ENCODE assay signal across 10 mouse cellular contexts in the genomic region with DNA sequence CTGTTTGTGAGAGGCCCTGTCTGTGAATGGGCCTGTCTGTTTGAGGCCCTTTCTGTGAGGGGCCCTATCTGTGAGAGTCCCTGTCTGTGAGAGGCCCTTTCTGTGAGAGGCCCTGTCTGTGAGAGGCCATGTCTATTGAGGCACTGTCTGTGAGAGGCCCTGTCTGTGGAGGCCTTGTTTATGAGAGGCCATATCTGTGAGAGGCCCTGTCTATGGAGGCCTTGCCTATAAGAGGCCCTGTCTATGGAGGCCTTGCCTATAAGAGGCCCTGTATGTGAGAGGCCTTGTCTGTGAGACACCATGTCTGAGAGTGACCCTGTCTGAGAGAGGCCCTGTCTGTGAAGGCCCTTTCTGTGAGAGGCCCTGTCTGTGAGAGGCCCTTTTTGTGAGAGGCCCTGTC. TPM values are rescaled to one million over a fixed set of nuclear protein-coding genes. Genes with fewer than 3 reads are reported as not detected.
DNase-seq lines count a peak whose midpoint lies in the region; ATAC-seq and TF ChIP-seq lines count a peak whose summit lies in the region.
"Had no signal": no experiment of that assay in that cellular context is flagged by ENCODE, and none has a peak within 500 bp of the region (broad histone marks: within the 10 kb centered on the region; RNA-seq: fewer than 3 reads in every experiment).

No protein-coding gene starts in this region.

- peak overlapping the region; percentile 26; the same call in 1 of the 2 replicates for H3K9ac ChIP-seq in heart, postnatal 0 days (replicated peaks; ENCODE audit: low read depth, low read length)
- peak overlapping the region; percentile 6; the same call in 1 of the 2 replicates for H3K9ac ChIP-seq in limb, embryonic 13.5 days

- H3K27me3 ChIP-seq in heart, postnatal 0 days (ENCODE audit: control insufficient read depth, insufficient read depth, low read length), result no peaks in the 10 kb centered on the region
- H3K27me3 ChIP-seq in G1E (ENCODE audit: insufficient read depth, low read length), result no peaks in the 10 kb centered on the region
- no peaks in the 10 kb centered on the region for H3K27me3 ChIP-seq in embryonic facial prominence, embryonic 10.5 days (replicated peaks; ENCODE audit: low read depth, poor library complexity, severe bottlenecking)
- no peaks in the 10 kb centered on the region for H3K27me3 ChIP-seq in limb, embryonic 13.5 days

- TF ChIP-seq CTCF in heart, postnatal 0 days (IDR thresholded peaks at IDR 0.05; ENCODE audit: low read depth), result no peak
- no peak for TF ChIP-seq CTCF in G1E (IDR thresholded peaks at IDR 0.05; ENCODE audit: low read depth, low read length)

- no peaks in the 10 kb centered on the region for H3K36me3 ChIP-seq in heart, postnatal 0 days (replicated peaks; ENCODE audit: control insufficient read depth, insufficient read depth, low read length)
- peaks cover 64% of the 10 kb centered on the region for H3K36me3 ChIP-seq in G1E (replicated peaks)
- peaks cover 27% of the 10 kb centered on the region; the same call in 1 of the 2 replicates for H3K36me3 ChIP-seq in embryonic facial prominence, embryonic 10.5 days (replicated peaks)
- peaks cover 36% of the 10 kb centered on the region for H3K36me3 ChIP-seq in limb, embryonic 13.5 days

- DNase-seq in heart, postnatal 0 days (ENCODE audit: low spot score), result no peak
- no peak for DNase-seq in heart, adult 9 months (ENCODE audit: low spot score in 2 of 2)
- DNase-seq in G1E (ENCODE audit: low spot score), result no peak
- no peak for DNase-seq in embryonic facial prominence, embryonic 10.5 days (ENCODE audit: low spot score)
- no peak for DNase-seq in urinary bladder, adult 2 months (ENCODE audit: low spot score)
- DNase-seq in kidney, adult 8-10 months, result no peak
- DNase-seq in left cerebral cortex, postnatal 14 days (ENCODE audit: low spot score in 2 of 2), result no peak
- DNase-seq: heart, postnatal 36 days; left cerebral cortex, postnatal 4 days had no signal

- no peak for ATAC-seq in heart, postnatal 0 days (ENCODE audit: insufficient read depth, low read depth)
- ATAC-seq in G1E (ENCODE audit: extremely low read depth, insufficient number of reproducible peaks, low FRiP score, poor library complexity, severe bottlenecking), result 0 out of 2 replicates have a peak, but pooled peaks have one; percentile 16
- no peak for ATAC-seq in limb, embryonic 13.5 days (ENCODE audit: low FRiP score, low read depth)

- no peak overlapping the region for H3K4me2 ChIP-seq in heart, postnatal 0 days (ENCODE audit: low read depth, low read length)
- H3K4me2 ChIP-seq in limb, embryonic 13.5 days (replicated peaks), result no peak overlapping the region

- intact Hi-C loops in left cerebral cortex, postnatal 14 days (cut with DNase I), result no loop called here

- H3K4me1 ChIP-seq in heart, postnatal 0 days (ENCODE audit: control insufficient read depth, insufficient read depth), result peaks cover 8% of the 10 kb centered on the region
- H3K4me1 ChIP-seq in G1E (ENCODE audit: insufficient read depth, low read depth, low read length), result peaks cover 34% of the 10 kb centered on the region
- H3K4me1 ChIP-seq in embryonic facial prominence, embryonic 10.5 days, result peaks cover 8% of the 10 kb centered on the region; the same call in 1 of the 2 replicates
- no peaks in the 10 kb centered on the region for H3K4me1 ChIP-seq in limb, embryonic 13.5 days

- no peaks in the 10 kb centered on the region for H3K9me3 ChIP-seq in heart, postnatal 0 days (replicated peaks; ENCODE audit: control insufficient read depth, low read length)
- no peaks in the 10 kb centered on the region for H3K9me3 ChIP-seq in G1E (replicated peaks)
- no peaks in the 10 kb centered on the region for H3K9me3 ChIP-seq in embryonic facial prominence, embryonic 10.5 days
- no peaks in the 10 kb centered on the region for H3K9me3 ChIP-seq in limb, embryonic 13.5 days

- no peak for TF ChIP-seq EP300 in heart, postnatal 0 days (IDR thresholded peaks at IDR 0.05; ENCODE audit: low read depth)

- no peak overlapping the region for H3K4me3 ChIP-seq in heart, postnatal 0 days (ENCODE audit: low read depth, low read length)
- H3K4me3 ChIP-seq in G1E (ENCODE audit: low read depth, low read length), result no peak overlapping the region
- no peak overlapping the region for H3K4me3 ChIP-seq in embryonic facial prominence, embryonic 10.5 days
- no peak overlapping the region for H3K4me3 ChIP-seq in limb, embryonic 13.5 days

- no peak overlapping the region for H3K27ac ChIP-seq in heart, postnatal 0 days (ENCODE audit: low read depth)
- H3K27ac ChIP-seq in embryonic facial prominence, embryonic 10.5 days (replicated peaks), result peak overlapping the region; percentile 72
- peak overlapping the region; percentile 40; the same call in 1 of the 2 replicates for H3K27ac ChIP-seq in limb, embryonic 13.5 days

RNA-seq across cellular contexts. Expression of a gene that starts 31.5 kb away (rescaled TPM):
- 12.5 and 23.5 TPM in 2 replicates for total RNA-seq in heart, postnatal 0 days (2014; rRNA removed; ENCODE audit: low replicate concordance)
- polyA plus RNA-seq in heart, postnatal 0 days (2015; fragmentation: Nextera tagmentation; extraction: Ambion mirVana), result 17.7 and 20.3 TPM in 2 replicates
- total RNA-seq in G1E (2014; fragmentation: Nextera tagmentation) (15.4 and 19.4 TPM in 2 replicates), G1E (2017) (25.1 and 32.5 TPM in 2 replicates)
- 14.4 and 19.2 TPM in 2 replicates for polyA plus RNA-seq in G1E (2012)
- polyA plus RNA-seq in embryonic facial prominence, embryonic 10.5 days (2016; fragmentation: Nextera tagmentation; extraction: Ambion mirVana), result 23.8 and 24.3 TPM in 2 replicates
- polyA plus RNA-seq in limb, embryonic 13.5 days (2015; fragmentation: Nextera tagmentation; extraction: Ambion mirVana), result 42.9 and 43.5 TPM in 2 replicates
- polyA plus RNA-seq in urinary bladder, adult 2 months (2012; rRNA removed), result 28.5 and 32.0 TPM in 2 replicates
- total RNA-seq in left cerebral cortex, postnatal 14 days (2021), result 10 to 100 TPM; 72.0 to 73.5 TPM

RNA-seq across cellular contexts. Expression of a gene that starts 33.1 kb away (rescaled TPM):
- 84.2 and 87.8 TPM in 2 replicates for total RNA-seq in heart, postnatal 0 days (2014; rRNA removed; ENCODE audit: low replicate concordance)
- 72.2 and 72.3 TPM in 2 replicates for polyA plus RNA-seq in heart, postnatal 0 days (2015; fragmentation: Nextera tagmentation; extraction: Ambion mirVana)
- total RNA-seq in G1E (2014; fragmentation: Nextera tagmentation) (13.5 and 14.6 TPM in 2 replicates), G1E (2017) (28.7 and 35.3 TPM in 2 replicates)
- 15.3 and 16.2 TPM in 2 replicates for polyA plus RNA-seq in G1E (2012)
- 32.6 and 34.2 TPM in 2 replicates for polyA plus RNA-seq in embryonic facial prominence, embryonic 10.5 days (2016; fragmentation: Nextera tagmentation; extraction: Ambion mirVana)
- 70.5 and 71.2 TPM in 2 replicates for polyA plus RNA-seq in limb, embryonic 13.5 days (2015; fragmentation: Nextera tagmentation; extraction: Ambion mirVana)
- polyA plus RNA-seq in urinary bladder, adult 2 months (2012; rRNA removed), result 161 and 196 TPM in 2 replicates
- total RNA-seq in left cerebral cortex, postnatal 14 days (2021), result 10 to 100 TPM; 23.2 to 23.7 TPM

RNA-seq across cellular contexts. Expression of a gene that starts 33.2 kb away (rescaled TPM):
- total RNA-seq in heart, postnatal 0 days (2014; rRNA removed; ENCODE audit: low replicate concordance), result 17.4 and 32.3 TPM in 2 replicates
- polyA plus RNA-seq in heart, postnatal 0 days (2015; fragmentation: Nextera tagmentation; extraction: Ambion mirVana), result 77.6 and 81.3 TPM in 2 replicates
- total RNA-seq in G1E (2014; fragmentation: Nextera tagmentation) (13.0 and 18.7 TPM in 2 replicates), G1E (2017) (61.0 and 66.9 TPM in 2 replicates)
- 58.3 and 69.4 TPM in 2 replicates for polyA plus RNA-seq in G1E (2012)
- polyA plus RNA-seq in embryonic facial prominence, embryonic 10.5 days (2016; fragmentation: Nextera tagmentation; extraction: Ambion mirVana), result 84.0 and 86.0 TPM in 2 replicates
- 63.4 and 64.3 TPM in 2 replicates for polyA plus RNA-seq in limb, embryonic 13.5 days (2015; fragmentation: Nextera tagmentation; extraction: Ambion mirVana)
- 41.8 and 48.1 TPM in 2 replicates for polyA plus RNA-seq in urinary bladder, adult 2 months (2012; rRNA removed)
- 10 to 100 TPM; 43.8 to 44.4 TPM for total RNA-seq in left cerebral cortex, postnatal 14 days (2021)

RNA-seq across cellular contexts. Expression of a gene that starts 41.0 kb away (rescaled TPM):
- 288 and 323 TPM in 2 replicates for total RNA-seq in heart, postnatal 0 days (2014; rRNA removed; ENCODE audit: low replicate concordance)
- polyA plus RNA-seq in heart, postnatal 0 days (2015; fragmentation: Nextera tagmentation; extraction: Ambion mirVana), result 37.8 and 39.7 TPM in 2 replicates
- total RNA-seq in G1E (2014; fragmentation: Nextera tagmentation) (6.4 and 13.8 TPM in 2 replicates), G1E (2017) (18.1 and 24.3 TPM in 2 replicates)
- polyA plus RNA-seq in G1E (2012), result 8.0 and 13.3 TPM in 2 replicates
- polyA plus RNA-seq in embryonic facial prominence, embryonic 10.5 days (2016; fragmentation: Nextera tagmentation; extraction: Ambion mirVana), result 20.6 and 22.4 TPM in 2 replicates
- polyA plus RNA-seq in limb, embryonic 13.5 days (2015; fragmentation: Nextera tagmentation; extraction: Ambion mirVana), result 12.6 and 14.6 TPM in 2 replicates
- polyA plus RNA-seq in urinary bladder, adult 2 months (2012; rRNA removed), result 280 and 288 TPM in 2 replicates
- 10 to 100 TPM; 27.5 to 33.8 TPM for total RNA-seq in left cerebral cortex, postnatal 14 days (2021)

RNA-seq across cellular contexts. Expression of a gene that starts 47.3 kb away (rescaled TPM):
- 6.2 and 134 TPM in 2 replicates for total RNA-seq in heart, postnatal 0 days (2014; rRNA removed; ENCODE audit: low replicate concordance)
- 23.9 and 24.2 TPM in 2 replicates for polyA plus RNA-seq in heart, postnatal 0 days (2015; fragmentation: Nextera tagmentation; extraction: Ambion mirVana)
- total RNA-seq in G1E (2014; fragmentation: Nextera tagmentation) (not detected in 2 replicates), G1E (2017) (0.44 TPM in 1 of 2 replicates, not detected in the other)
- polyA plus RNA-seq in G1E (2012), result not detected in 2 replicates
- 6.6 and 8.3 TPM in 2 replicates for polyA plus RNA-seq in embryonic facial prominence, embryonic 10.5 days (2016; fragmentation: Nextera tagmentation; extraction: Ambion mirVana)
- 13.5 and 14.3 TPM in 2 replicates for polyA plus RNA-seq in limb, embryonic 13.5 days (2015; fragmentation: Nextera tagmentation; extraction: Ambion mirVana)
- polyA plus RNA-seq in urinary bladder, adult 2 months (2012; rRNA removed), result 24.0 and 25.8 TPM in 2 replicates
- total RNA-seq in left cerebral cortex, postnatal 14 days (2021), result 1 to 10 TPM; 5.3 to 5.6 TPM
